Mouse (Mus musculus): ENCODE data around the gene Rapgef4.

Gene Rapgef4

DNA sequence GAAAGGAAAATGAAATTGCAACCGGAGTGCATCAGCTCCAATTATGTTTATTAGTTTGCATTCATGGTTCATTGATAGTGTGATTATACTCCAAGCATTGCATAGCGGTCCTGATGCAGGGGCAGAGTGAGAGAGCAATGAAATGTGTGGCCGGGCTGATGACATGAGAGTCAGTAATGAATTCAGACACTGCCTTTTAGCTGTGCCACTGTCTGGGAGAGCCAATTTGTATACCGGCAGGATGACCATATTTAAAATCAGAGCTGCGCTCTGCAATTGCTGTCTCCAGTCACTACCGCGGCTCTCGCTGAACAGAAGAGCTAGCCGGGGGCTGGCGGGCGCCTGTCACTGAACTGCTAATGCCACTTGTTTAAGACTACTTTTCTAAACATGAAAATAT is 197.5 kb downstream of the Rapgef4 start:
- DNase-seq (ENCODE audit: low read depth, low spot score): no peak

DNA sequence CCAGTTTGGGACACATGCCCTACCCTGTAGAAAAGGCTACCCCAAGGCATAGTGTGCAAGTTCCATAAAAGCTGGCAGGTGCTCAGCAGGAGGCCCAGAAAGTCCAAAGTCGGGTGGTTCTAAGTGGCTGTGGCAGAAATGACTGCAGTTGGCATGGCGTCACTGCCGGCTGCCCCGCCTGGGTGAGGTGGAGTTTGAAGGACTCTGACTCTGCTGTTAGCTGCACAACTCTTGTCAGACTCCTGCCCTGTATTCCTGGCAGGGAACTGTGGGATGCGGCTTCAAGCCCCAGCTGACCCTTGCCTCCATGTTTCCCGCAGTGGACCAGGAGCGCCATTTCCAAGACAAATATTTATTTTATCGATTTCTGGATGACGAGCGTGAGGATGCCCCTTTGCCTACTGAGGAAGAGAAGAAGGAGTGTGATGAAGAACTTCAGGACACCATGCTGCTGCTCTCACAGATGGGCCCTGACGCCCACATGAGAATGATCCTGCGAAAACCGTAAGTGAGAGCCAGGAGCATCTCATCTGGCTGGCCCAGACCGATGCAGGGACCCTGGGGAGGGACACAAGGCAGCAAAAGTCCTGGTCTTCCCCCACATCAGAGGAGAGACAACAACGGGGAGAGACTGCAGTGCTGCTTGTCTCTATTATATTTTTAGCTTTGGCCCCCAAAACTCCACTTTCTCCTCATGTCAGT is 198.7 kb downstream of the Rapgef4 start:
- no peak for DNase-seq (ENCODE audit: low read depth, low spot score)

DNA sequence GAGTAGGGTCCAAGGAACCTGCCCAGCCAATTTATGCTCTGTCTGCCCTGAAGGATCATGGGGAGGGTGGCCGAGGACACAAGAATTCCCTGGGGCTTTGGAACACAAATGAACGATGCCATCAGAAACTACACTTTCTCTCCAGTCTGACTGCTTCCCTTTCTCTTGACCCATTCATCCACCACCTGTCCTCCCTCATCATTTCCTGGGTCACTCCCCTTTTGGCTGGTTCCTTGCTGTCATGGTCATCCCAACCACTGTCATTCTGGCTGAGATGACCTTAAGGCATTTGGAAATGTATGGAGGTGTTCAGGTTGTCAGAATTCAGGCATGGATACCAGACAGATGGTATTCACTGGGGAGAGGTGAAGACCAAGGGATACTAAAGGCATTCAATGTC is 200.4 kb downstream of the Rapgef4 start:
- DNase-seq (ENCODE audit: low read depth, low spot score): no peak

DNA sequence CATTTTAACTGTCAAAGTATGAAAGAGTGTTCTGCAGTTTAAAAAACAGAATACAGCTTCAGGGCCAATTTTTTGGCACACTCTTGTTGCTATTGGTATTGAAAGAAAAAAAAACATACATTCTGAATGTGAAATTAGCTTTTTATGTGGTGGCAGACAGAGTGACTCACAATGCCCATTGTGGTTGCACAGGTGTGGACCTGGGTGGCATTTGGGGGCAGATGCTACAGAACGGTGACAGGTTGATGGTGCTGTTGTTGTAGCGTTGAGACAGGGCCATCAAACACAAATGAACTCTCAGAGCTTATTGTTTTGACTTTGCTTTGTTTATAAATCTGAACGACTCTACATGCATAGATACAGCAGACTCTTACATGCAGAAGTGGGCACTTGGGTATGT is 202.7 kb downstream of the Rapgef4 start:
- no peak for DNase-seq (ENCODE audit: low read depth, low spot score)

DNA sequence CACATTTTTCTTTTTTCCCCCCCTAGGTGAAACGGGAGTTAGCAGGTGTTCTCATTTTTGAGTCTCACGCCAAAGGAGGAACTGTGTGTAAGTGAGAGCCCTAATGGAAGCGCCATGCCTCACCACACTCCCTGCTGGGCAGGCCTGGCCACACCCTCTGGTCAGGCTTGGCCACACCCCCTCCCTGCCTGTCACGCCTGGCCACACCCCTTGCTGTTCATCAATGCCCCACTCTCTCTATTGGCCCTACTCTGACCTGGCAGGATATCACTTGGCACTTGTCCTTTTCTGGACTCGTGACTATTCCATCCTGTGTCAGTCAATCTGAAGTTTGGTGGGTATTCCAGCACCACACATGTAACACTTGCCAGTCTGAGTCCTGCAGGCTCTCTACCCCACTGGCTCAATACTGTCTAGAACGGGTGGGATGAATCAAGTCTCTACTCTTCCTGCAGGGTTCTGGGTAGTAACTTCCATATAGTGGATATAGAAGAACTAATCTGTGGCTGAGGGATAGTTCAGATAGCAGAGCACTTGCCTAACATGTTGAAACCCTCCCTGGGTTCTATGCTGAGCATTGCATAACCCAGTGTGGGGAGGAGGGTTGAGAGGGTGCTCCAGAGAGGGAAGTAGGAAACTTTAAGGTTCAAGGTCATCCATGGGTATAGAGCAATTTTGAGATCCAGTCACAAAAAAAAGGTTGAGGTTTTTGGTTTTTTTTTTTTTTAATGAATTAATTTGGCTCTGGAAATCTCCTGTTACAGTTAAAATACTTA is 215.3 kb downstream of the Rapgef4 start:
- no peak for DNase-seq (ENCODE audit: low read depth, low spot score)

DNA sequence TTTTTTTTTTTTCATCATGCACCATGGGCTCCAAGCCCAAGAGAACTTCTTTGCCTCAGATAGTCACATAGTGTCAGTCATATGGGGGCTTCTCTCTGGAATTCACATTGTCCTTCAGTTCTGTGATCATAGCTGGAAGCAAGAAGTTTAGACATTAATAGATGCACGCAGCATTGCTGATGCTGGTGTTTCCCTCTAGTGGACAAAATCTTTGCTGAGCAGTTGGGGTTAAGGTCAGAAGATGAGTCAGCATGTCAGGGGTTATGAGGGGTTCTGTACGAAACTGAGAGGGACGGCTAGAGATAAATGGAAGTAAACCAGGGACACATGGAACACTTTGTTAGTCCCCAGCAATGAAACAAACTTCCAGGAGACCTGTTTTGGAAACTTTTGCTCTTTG is 216.0 kb downstream of the Rapgef4 start:
- peak; percentile 45 for DNase-seq (ENCODE audit: low read depth, low spot score)

DNA sequence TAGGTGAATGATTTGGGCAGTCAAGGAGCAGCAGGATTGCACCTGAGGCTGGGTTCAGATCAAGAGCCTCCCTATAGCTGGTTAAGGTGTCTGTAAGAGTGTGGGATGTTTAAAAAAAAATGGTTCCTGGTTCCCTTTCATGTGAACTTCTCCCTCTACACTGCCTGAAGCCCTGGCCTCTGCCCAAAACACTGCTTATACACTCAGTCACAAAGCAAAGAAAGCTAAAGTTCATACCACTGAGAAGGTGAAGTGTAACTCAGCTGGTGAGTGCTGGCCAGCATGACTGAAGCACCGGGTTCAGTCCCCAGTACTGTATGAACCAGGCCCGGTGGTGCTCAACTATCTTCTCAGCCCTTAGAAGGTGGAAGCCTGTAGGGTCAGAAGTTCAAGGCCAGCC is 218.4 kb downstream of the Rapgef4 start:
- no peak for DNase-seq (ENCODE audit: low read depth, low spot score)

DNA sequence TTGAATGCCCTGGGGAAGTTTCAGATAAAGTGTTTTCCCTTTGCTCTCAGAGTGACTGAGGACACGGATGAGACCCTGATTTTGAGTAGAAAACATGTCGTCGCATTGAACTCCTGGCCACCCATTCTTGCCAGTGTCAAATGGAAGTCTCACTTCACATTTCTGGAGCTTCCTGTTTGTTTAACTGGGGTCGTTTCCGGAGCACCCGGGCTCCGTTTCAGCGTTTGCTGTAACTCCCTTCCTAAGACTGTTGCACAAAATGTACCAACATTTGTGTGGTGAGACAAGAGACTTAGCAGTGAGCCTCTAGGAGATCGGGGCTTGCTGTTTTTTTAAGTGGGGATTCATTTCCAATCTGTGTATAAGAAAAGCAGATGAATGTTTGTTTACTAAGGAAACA is 220.5 kb downstream of the Rapgef4 start:
- no peak for DNase-seq (ENCODE audit: low read depth, low spot score)

DNA sequence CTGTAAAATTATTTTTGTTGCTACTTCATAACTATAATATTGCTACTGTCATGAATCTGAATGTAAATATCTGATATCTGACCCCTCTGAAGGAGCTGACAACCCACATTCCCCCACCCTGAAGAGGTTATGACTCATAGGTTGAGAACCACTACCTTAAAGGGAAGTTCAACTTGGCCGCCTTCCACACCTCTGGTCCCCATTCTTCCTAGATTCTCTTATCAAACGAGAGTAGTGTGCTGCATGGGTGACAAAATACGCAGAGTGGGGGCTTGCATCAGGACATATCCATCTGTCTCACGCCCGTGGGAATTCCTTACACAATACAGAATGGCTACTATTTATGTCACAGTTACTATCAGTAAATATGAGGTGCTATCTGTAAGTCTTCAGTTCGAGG is 221.2 kb downstream of the Rapgef4 start:
- no peak for DNase-seq (ENCODE audit: low read depth, low spot score)

DNA sequence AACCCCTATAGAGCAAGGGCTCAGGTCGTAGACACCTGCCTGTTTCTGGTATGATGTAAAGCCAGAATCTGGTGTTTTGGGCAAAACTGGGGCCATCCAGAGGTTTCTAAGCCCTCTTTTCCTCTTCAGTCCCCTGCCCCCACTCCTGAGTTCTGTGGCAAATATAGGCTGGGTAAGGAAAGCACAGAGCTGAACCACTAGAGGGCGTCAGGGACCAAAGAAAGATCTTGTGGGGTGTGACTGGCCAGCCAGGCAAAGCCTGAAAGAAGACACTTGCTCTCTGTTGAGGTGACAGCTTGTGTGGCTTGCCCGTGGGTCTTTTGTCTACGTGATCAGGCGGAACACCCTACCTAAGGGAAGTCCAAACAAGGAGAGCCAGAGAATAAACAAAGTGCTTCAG is 222.6 kb downstream of the Rapgef4 start:
- DNase-seq (ENCODE audit: low read depth, low spot score): peak; percentile 83

DNA sequence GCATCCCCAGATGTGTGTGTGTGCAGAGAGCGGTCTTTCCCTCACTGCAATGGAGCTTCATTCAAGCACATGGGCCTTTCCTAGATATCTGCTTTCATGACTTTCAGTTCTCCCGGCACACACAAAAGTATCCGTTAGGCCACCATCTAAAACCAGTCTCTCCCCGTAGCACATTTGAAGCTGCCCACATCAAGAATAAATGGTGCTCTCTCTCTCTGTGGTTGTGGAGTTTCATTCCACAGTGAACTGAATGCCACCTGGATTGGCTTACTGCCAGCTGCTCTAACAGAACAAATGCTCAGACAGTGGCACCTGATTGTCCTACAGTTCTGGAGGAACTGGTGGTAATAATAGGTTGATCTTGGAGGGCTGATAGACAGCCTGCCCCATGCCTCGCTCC is 224.8 kb downstream of the Rapgef4 start:
- no peak for DNase-seq (ENCODE audit: low read depth, low spot score)

DNA sequence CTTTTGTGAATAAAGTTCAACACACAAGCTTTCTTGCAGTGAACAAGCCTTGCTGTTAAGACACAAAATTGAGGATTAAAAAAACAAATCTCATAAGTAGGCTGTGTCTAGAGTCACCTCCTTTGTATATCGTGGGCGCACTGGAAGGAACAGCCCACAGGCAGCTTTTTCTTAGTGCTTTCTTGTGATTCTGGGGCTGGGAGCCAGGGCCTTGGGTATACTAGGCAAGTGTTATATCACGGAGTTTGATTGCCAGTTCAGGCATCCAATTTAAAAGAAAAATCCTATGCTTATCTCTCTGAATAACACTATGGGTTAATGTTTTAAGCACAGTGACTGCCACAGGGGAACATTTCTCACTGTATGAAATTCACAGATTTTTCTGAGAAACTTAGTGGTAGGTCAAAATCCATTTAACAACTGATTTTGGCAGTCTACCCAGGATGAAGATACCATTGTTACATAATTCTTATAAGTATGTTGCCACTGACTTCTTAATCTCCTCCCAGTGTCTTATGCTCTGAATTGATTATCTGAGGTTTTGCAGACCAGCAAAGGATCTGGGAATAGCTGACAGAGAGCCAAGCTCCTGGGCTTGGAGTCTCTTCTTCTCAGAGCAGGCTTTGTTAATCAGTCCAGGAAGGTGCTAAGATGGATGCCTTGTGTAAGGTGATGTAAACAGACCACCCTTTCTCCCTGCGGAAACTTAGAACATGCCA is 225.6 kb downstream of the Rapgef4 start:
- DNase-seq (ENCODE audit: low read depth, low spot score): no peak

DNA sequence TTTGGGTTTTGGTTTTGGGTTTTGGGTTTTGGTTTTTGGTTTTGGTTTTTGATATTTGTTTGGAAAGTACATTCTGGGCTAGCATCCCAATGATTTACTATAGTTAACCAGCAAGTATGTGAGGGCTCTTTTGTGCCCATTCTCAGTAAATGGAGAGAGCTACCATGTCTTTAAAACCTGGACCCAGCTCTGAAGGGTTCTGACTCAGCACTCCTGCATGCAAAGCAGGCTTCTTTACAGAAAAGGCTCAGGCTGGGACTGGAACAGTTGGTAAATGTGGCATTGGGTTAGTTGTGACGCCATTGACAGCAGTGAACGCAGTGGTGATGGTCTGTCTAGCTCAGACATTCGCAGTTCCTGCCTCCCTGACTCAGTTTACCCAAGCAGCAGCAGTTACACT is 236.3 kb downstream of the Rapgef4 start:
- no peak for DNase-seq (ENCODE audit: low read depth, low spot score)

DNA sequence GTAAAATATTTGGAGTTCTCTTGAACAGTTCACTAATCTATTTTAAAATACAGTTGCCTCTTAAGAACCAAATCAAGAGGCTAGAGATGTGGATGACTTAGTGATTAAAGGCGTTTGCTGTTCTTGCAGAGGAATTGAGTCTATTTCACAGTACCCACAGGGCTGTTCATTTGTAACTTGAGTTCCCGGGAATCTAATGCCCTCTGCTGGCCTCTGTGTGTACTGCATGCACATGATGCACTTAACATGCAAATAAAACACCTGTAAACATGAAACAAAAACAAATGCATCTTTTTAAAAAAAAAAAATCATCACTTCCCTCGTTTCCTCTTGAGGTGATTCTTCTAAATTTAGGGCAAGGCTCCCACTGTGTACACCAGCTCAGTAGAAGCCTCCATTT is 238.9 kb downstream of the Rapgef4 start:
- DNase-seq (ENCODE audit: low read depth, low spot score): peak; percentile 65

DNA sequence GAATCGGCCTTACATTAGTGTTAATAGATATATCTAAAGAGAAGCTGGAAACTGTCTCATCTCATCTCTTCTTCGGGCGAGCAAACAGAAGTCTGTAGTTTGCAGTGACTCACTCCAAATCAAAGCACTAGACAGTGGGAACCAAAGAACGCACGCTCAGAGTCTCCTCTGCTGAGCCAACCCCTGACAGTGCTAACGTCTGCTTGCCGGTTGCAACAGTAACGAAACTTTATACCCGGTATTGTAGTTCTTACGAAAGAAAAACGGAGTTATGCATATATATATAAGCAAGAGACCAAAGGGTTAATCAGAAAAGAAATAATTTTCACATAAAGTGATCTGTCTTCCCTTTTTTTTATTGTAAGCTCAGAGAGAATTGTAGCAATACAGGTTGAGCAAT is 240.2 kb downstream of the Rapgef4 start:
- no peak for DNase-seq (ENCODE audit: low read depth, low spot score)

DNA sequence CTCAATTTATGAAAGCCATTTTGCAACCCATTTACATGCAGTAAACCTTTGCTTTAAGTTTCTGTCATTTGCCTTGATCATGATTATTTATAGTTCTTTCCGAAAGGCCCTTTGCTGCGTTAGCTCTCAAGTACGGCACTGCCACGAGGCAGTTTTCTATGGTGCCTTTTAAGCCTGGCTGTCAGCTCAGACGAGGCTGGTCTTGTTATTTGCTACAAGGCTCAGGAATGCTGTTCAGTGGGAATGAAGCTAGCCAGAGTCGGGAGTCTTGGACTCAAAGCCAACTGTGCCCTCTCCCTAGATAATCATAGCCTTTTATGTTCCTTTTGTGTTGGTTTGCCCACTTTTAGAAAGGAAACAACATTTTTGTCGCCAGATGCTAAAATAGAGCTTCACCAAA is 240.7 kb downstream of the Rapgef4 start:
- DNase-seq (ENCODE audit: low read depth, low spot score): no peak

DNA sequence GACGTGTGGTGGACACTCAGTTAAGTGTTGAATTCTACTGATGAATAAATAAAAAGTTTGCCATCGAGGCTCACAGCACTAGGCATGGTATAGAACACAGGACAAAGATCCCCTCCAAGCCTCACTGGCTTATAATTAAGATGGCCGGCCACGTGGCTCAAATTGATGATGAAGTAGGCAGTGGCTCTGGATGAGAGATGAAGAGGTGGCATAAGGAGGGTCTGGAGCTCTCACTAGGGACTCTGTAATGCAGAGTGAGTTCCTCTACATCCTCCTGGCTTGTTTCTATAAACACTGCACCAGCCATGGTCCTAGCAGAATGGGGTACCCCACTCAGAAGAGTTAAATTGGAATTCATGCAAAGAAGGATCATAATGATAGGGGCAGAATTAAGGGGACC is 241.2 kb downstream of the Rapgef4 start:
- no peak for DNase-seq (ENCODE audit: low read depth, low spot score)

DNA sequence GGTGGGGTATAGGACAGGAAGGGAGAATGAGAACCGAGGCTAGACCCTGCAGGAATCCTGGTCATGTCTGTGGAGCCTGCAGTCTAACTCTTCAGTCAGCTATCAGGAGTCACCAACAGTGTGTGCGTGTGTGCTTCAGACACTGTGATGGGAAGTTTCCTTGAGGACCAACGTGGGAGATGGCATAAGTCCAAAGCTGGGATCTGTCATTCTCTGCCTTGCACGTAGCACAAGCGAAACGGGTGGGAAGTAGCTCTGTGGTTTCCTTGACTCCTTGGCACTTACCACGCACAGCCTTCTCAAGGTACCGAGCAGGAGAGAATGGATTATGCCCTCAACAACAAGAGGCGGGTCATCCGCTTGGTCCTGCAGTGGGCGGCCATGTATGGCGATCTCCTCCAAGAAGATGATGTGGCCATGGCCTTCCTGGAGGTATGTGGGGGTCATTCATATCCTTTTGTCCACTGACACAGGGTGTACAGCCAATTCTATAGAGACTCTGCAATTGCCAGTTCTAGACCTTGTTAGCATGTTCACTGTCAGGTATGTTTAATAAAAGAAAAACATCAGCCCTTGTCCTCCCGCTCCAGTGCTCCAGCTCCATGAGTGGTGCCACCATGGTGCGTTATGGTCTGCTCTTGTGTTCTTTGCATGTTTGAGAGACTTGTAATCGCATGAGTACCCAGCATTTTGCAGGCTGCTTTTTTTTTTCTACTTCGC is 241.9 kb downstream of the Rapgef4 start:
- no peak for DNase-seq (ENCODE audit: low read depth, low spot score)

DNA sequence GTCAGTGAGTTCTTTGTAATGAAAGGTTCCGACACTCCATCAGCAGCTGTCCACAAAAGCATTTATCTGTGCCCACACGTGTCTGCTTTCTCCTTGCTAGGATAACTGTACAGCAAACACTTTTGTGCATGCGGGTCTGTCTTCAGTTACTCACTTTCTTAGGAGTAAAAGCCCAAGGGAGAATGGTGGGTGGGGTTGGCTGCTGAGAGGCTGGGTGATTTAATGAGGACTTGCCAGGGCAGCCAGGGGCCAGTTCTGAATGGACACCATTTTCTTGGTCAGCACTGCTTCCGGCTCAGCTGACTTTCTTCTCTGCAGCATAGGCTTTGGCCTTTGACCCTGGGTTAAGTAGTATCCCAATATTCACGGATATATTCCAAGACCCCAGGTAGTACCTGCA is 242.4 kb downstream of the Rapgef4 start:
- DNase-seq (ENCODE audit: low read depth, low spot score): no peak

DNA sequence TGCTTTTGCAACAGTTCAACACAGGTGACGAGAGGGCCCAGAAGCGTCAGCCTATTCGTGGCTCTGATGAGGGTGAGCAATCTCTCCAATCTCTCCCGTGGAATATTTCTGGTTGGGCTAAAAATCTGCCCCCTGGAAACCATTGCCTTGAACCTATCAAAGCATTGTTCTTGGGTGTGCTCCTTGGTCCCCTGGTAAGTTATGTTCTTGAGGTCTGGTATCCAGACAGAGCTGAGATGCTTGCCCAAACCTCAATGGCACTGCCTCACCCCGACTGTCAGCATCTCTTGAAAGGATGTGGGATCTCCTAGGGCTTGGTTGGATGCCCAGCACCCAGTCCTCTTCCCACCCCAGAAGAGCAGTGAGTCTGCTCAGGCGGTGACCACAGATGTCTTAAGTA is 245.0 kb downstream of the Rapgef4 start:
- DNase-seq (ENCODE audit: low read depth, low spot score): no peak

DNA sequence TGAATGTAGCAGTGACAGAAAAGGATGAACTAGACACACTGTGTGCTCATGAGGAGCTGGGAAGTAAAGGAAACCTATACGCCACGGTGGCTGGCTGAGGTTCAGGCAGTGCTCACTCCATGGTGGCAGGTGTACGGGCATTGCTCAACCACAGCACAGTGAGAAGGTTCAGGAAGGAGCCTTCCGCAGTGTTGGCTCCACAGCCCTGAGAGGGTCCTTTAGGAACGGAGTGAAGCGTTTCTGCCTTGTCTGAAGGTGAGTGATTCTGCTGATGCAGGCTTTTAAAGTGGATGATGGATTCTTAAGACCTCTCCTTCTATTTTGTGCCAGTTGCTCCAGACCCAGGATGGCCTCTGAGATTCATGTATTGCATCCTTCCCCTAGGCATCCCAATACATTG is 246.4 kb downstream of the Rapgef4 start:
- no peak for DNase-seq (ENCODE audit: low read depth, low spot score)

DNA sequence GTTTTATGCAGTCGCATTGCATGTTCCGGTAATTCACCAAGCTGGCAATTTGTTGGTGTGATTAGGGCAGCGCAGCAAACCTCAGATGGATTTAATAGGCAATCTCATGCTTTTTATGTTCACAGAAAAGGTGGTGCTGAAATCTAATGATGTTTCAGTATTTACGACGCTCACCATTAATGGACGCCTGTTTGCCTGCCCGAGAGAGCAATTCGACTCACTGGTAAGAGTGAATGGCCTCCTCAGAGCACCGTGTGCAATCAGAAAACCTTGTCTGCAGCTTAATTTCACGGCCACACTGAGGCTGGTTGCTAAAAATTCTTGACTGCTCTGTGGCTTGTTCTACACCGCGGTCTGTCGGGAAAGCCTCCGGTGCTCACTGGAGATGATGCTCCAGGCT is 247.8 kb downstream of the Rapgef4 start:
- peak; percentile 45 for DNase-seq (ENCODE audit: low read depth, low spot score)

All from mesoderm, embryonic 11.5 days (tissue).